21 mouse cellular contexts compared by ENCODE assay signal in the genomic region with DNA sequence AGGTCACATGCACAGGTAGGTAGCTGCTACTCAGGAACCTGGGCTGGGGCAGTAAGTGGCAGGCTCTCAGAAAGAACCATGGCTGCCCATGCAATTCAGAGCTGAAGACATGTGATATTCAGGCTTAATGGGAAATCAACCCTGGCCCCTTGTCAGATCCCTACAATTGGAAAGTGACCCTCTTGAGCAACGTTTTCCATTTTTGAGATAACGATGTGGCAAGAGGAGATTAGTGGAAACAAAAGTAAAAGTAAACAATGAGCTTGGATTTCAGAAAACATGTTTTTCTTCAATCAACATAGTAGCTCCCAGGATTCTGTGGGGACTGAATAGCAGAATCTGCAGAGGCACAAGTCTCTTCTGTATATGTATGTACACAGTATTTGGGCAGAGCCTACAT.
"Had no signal": no experiment of that assay in that cellular context is flagged by ENCODE, and none has a peak within 500 bp of the region (broad histone marks: within the 10 kb centered on the region; RNA-seq: fewer than 3 reads in every experiment).

No protein-coding gene starts in this region.

- DNase-seq: kidney, adult 18-20 months; kidney, adult 9 months; kidney, postnatal 14 days; kidney, postnatal 4 days; left cerebral cortex, postnatal 4 days; liver, embryonic 13.5 days; retina, postnatal 1 day; right cerebral cortex, postnatal 25 days; spleen, adult 18-20 months; thymus, postnatal 14 days; thymus, postnatal 4 days had no signal

- ATAC-seq: inflammation-experienced regulatory T-cells, adult 6 months; intestine, embryonic 16.5 days; midbrain, embryonic 13.5 days; midbrain, embryonic 16.5 days had no signal

- H3K36me3 ChIP-seq: limb, embryonic 12.5 days; limb, embryonic 15.5 days; liver, embryonic 13.5 days; midbrain, embryonic 13.5 days; neural tube, embryonic 13.5 days; stomach, embryonic 15.5 days had no signal

- H3K4me2 ChIP-seq: limb, embryonic 12.5 days; limb, embryonic 15.5 days; liver, embryonic 13.5 days; midbrain, embryonic 13.5 days; neural tube, embryonic 13.5 days; stomach, embryonic 15.5 days had no signal

- H3K9ac ChIP-seq: limb, embryonic 12.5 days; limb, embryonic 15.5 days; liver, embryonic 13.5 days; midbrain, embryonic 13.5 days; neural tube, embryonic 13.5 days; stomach, embryonic 15.5 days had no signal

- H3K4me1 ChIP-seq: limb, embryonic 12.5 days; limb, embryonic 15.5 days; liver, embryonic 13.5 days; midbrain, embryonic 13.5 days; neural tube, embryonic 13.5 days; stomach, embryonic 15.5 days had no signal

- H3K9me3 ChIP-seq: limb, embryonic 12.5 days; limb, embryonic 15.5 days; liver, embryonic 13.5 days; midbrain, embryonic 13.5 days; neural tube, embryonic 13.5 days; stomach, embryonic 15.5 days had no signal

- H3K27me3 ChIP-seq: limb, embryonic 12.5 days; limb, embryonic 15.5 days; liver, embryonic 13.5 days; midbrain, embryonic 13.5 days; neural tube, embryonic 13.5 days; stomach, embryonic 15.5 days had no signal

- H3K27ac ChIP-seq: limb, embryonic 12.5 days; limb, embryonic 15.5 days; liver, embryonic 13.5 days; macrophage; midbrain, embryonic 13.5 days; neural tube, embryonic 13.5 days; stomach, embryonic 15.5 days had no signal

- H3K4me3 ChIP-seq: limb, embryonic 12.5 days; limb, embryonic 15.5 days; liver, embryonic 13.5 days; midbrain, embryonic 13.5 days; myocyte; neural tube, embryonic 13.5 days; stomach, embryonic 15.5 days had no signal
